Mouse (Mus musculus) thymus, postnatal 10 days (tissue): ENCODE measurements around the gene Anln.
A peak's percentile ranks its signal among the peaks of the same experiment; 100 is the strongest.

Source experiments
- DNase-seq, 2 experiments: peaks; one replicate each; pipeline ENCODE4 v3.0.0; 2021; ENCODE audit warnings: low spot score in 2 of 2

The Anln gene

DNA sequence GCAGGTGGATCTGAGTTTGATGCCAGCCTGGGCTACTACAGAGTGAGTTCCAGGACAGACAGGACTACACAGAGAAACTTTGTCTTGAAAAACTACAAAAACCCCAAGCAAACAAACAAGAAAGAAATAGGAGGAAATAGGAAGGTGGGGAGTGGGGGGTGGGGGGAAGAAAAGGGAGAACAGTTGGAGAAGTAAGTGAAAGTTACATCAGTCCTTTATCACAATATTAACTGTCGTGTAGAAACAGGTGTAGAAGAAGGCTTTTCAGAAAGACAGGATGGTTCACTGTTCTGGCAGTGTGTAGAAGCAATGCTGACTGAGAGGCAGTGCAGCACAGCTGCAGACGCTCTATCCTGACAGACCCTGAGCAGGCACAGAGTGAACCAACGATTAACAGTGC is 14.0 kb upstream of the Anln start:
- no peak for DNase-seq

DNA sequence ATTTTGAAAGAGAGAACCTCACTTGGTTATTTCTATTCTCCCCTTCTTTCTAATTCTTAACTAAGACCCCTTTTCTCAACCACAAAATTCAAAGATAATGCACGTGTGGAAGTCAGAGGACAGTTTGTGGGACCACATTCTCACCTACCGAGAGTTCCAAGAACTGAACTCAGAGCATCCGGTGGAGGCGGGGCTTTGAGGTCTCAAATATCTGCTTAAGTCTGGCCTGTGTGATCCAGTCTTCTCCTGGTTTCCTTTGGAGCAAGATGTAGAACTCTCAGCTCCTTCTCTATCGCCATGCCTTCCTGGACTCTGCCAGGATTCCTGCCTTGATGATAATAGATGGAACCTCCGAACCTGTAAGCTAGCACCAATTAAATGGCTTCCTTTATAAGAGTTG is 13.0 kb upstream of the Anln start:
- no peak for DNase-seq

DNA sequence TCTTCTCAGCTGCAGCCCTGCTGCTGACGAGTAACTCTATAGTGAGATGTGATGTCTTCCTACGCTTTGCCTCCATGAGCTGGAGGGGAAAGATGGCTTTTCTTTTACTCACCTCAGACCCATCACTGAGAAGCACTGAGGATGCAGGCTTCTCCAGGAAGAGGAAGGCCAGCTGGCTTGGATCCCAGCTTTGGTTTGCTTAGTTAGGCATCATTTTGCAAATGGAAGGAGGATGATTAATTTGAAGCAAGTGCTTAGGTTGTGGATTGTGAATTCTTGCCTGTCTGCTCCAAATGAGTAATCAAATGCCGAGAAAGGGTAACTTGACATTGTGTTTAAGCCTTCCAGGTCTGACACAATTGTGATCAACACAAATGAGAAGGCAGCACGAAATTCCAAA is 10.0 kb upstream of the Anln start:
- DNase-seq, result no peak

DNA sequence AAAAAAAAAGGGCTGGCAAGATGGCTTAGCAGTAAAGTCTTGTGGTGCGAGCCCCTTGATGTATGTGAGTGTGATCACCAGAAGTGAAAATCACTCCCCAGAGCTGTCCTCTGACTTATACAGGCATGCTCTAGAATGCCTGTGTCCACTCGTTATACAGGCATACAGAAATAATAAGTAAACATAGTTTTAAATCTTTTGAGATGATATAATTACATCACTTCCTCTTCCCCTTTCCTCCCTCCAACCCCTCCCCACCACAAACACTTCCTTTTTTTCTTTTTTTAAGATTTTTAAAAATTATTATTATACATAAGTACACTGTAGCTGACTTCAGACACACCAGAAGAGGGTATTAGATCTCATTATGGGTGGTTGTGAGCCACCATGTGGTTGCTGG is 5.7 kb upstream of the Anln start:
- DNase-seq, result no peak

DNA sequence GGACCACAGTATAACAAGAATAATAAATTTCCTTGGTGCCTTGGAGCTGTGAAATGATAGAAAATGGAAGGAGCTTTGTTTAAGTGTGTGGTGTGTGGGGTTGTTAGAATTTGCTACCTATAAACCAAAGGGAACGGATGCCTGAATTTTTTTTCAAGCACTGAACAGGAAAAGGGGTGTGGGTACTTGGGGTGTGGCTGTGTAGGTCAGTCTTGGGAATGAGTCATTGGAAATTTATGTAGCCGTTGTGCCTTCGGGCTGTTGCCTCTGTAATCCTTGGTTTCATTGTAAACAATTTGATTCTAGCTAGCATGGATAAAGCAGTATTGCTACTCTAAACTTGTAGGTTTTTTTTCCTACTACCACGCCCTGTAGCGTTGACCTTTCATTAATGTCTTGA is 1.4 kb upstream of the Anln start:
- no peak for DNase-seq

DNA sequence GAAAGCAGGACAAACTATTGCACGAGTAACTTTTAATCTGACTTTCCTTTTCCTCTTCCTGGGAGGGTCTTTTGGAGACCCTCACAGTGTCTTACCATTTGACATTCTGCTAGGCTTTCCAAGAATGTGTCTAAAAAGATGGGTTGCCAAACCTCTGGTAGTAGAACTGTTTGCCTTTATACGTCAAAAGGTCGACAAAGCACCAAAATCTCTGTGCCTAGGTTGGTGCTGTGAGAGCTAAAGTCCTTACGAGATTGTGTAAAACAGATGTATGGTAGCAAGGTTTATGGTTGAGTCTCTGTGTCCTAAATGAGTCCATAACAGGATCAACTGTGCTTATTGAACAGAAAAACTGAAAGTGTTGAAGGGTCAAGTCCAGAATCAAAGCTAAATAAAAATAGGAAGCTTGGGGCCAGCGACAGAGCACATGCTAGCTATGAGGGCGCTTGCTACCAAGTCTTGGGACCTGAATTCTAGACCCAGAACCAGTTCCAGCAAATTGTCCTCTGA is 803 bp upstream of the Anln start:
- no peak for DNase-seq

DNA sequence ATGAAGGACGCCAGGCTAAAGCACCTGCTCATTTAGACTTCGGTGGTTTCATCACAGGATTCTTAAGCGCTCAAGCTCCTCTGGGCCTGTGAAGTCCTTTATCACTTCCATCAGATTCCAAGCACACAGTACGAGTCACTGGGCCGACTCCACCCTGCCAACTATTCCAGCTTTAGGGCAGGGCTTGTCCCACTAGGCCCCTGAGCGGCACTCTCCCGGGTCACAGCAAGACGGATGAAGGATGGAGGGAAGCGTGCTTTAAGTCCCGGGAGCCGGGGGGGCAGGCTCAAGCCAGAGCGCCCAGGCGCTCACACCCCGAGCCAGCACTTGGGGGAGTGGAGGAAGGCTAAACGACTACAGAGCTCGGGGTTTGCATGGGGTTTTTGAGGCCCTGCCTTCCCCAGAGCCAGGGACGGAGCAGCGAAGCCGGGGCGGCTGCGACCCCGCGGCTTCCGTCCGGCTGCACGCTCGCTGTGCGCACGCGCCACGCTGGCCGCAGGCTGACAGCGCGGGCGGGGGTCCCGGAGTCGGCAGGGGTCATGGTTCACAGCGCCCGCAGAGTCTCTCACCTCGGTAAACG is 497 bp downstream of the Anln start:
- DNase-seq, result no peak

DNA sequence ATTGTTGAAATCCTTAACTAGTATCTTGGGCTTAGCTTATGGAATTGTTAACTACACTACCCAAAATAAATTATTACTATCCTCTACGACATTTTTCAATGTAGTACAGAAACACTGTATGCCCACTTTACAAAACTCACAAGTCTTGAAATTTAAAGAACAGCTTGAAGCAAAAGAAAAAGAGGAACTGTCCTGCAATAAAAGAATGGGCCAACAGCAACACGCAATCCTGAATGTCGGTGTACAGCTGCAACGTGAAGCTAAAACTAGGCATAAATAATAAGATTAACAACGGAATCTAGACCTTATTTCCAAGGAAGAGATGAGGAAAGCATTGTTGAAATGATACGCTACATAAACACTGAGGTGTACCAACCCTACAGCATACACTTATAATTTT is 1.1 kb downstream of the Anln start:
- no peak for DNase-seq

DNA sequence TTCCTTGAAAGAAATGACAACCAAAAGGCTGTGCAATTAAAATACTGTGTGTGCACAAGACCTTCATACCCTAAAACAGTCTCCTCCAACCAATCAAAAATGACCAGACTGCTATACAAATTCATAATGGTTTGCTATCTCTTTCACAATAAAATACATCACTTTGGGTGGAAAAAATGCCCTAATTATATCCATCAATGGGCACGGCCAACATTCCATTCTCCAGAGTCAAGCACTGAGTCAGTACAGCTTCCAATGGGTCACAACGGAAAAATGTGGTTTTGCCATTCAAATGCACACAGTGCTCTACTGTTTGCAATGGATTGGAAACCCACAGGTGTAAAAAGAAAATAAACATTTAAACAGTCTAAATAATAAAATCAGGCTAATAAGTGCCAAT is 3.1 kb downstream of the Anln start:
- no peak for DNase-seq

DNA sequence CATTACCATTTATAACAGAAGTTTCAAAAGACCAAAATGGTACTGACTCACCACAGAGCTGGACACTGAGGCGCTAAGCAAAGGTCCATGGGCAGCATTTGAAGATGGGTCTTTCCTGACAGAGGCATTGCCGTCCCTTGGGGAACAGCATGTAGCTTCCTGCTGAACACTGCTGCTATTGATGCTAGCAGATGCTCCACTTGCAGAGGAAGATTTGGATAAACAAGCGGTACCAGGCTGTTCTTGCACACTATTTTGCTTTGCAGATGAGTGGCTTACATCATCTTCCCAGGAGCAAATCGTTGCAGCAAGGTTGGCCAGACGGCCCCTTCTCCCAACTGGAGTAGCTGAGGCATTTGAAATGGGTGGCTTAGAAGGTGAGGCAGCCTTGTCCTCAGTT is 12.9 kb downstream of the Anln start:
- no peak for DNase-seq

DNA sequence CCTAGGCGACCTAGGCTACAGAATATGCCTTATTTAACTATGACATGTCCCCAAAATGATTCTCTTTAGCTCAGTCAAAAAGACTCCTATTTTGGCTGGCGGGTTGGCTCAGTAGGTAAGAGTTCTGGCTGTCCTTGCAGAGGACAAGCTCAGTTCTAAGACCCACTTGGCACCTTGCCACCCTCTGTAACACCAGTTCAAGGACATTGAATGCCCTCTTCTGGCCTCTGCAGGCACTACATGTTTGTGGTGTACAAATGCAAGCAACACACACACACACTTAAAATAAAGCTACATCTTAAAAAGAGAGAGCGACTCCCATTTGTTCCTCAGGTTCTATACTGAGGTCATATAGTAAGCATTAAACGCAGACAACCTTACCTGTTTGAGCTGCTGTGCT is 16.2 kb downstream of the Anln start:
- no peak for DNase-seq

DNA sequence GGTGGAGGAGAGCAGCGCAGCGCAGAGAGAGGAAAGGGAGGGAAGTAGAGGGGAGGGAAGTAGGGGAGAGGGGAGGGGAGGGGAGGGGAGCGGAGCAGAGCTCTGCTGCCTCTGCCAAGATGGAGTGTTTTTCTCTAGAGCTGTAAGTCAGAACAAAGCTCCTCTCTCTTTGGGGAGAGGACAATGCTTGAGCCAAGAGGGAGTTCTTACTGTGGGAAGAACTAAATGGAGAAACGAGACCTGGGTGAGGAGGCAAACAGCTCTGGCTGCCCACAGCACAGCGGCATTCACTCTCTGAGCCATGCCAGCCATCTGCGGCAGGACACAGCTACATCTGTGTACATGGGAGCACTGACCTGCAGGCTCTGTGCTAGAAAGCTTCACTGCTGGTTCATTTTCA is 21.0 kb downstream of the Anln start:
- DNase-seq, result no peak

DNA sequence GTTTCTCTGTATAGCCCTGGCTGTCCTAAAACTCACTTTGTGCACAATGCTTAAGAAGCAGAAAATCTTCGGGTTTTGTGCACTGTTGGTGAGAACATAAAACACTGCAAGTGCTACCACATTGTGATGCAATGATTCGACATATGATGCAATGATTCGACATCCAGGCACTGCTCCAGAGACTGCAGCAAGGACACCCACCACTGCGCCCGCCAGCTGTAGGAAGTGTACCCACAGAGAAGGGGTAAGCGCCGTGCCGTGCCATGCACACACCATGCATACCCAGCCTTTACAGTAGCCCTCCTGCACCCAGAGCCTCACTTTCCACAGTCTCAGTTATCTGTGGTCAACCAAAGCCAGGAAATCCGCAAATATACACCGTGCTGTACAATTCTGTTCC is 22.4 kb downstream of the Anln start:
- no peak for DNase-seq

DNA sequence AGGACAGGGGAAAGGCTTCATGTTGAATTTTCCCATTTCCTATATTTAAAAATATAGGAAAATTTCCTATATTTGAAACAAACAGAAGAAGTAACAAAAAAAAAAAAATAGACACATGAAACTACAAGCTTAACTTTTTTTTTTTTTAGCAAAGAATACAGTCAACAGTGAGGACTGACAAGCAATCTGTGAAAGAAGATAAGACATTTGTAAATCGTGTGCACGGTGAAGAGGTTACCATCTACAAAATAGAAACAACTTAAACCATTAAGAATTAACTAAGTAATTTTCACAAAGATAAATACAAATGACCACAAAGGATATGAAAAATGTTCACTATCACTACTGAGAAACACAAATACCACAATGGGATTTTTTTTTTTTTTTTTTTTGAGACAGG is 22.8 kb downstream of the Anln start:
- no peak for DNase-seq

DNA sequence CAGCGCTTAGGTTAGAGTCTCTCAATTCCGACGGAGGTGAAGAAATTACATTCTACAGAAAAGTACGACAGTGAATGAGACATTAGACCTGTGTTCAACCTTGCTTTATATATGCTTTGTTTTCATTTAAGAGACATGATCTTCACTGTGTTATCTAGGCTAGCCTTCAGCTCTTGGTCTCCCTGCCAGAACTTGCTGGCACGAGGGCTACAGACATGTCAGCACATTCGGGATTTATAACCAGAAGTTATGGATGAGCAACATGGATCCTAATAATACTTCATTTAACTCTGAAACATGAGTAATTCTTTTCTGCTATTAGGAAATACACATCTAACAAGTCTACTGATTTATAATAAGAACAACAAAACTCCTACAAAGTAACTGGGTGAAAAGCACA is 28.1 kb downstream of the Anln start:
- DNase-seq, result no peak

DNA sequence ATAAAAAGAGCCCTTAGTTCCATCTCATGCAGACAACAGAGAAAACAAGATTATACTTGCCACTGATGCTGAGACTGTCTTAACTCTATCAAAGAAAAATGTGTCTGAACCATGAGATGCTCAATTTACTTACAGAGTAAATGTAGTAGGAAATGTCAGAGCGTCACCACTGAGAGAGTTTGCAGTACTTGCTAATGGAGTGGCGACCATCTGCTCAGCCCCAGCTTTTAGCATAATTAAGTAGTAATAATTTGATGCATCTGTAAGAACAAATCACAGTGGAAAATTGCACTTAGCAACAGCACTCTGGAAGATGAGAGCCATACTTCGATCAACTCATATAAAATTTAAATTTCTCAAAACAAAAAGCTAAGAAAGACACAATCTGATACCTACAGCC is 33.1 kb downstream of the Anln start:
- DNase-seq, result no peak

DNA sequence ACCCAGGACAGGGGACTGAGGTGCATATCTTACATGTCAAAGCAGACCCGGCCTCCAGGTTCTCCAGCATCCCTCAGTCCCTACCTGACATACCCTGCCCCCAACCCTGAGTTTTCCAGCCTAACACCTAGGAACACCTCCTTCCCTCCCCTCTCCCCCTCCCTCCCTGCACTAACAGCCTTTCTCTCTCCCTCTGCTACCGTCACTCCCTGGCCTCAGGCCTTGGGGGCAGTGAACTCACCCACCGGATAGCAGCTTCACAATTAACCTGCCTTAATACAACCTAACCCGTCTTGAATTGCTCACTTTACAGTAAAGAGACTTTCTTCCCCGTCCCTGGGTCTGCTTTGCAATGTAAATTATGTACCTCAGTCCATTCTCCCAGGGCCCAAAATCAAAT is 35.1 kb downstream of the Anln start:
- DNase-seq, result no peak

DNA sequence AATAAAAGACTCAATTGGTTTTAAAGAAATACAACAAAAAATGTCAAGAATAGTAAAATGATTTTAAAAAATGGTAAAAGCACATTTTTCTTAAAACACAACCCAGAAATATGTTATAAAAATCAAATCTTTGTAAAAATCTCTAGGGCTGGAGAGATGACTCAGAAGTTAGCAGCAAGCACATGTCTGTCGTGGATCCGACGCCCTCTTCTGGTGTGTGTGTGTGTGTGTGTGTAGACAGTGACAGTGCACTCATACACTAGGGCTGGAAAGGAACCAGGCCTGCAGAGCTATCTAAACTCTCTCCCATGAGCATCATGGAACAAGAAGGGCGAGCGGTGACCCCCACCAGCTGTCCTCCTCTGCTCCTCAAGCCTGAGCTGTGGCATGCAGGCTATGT is 35.5 kb downstream of the Anln start:
- no peak for DNase-seq

DNA sequence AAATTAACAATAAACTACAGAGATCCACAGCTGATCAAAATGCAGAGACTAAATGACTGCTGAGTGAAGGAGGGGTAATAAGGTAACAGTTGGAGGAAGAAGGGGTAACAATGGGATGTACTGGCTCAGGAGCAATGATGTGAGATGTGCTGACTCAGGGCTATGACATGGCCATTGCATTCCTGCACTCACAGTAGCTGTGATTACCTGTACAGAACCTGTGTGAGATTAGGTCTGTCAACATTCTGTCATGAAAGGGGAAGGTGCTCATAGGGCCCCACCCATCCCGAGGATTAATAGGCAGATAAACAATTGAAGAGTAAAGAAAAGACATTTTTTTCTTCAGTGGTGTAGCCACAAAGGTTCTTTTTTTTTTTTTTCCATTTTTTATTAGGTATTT is 48.7 kb downstream of the Anln start:
- DNase-seq, result no peak

DNA sequence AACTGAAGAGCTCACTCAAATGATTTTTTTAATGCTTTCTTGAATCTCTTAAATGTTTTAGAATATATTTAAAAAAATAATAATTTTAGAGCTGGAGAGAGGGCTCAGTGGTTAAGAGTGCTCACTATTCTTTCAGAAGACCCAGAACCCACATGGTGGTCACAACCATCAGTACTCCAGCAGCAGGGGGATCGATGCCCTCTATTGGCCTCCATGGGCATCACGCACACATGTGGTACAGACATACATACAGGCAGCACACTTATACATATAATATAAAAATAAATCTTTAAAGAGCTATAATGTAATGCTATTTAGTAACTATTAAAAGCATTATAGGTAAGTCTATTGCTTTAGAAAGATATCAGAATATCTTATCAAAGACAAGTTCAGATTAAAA is 51.8 kb downstream of the Anln start:
- DNase-seq, result no peak

DNA sequence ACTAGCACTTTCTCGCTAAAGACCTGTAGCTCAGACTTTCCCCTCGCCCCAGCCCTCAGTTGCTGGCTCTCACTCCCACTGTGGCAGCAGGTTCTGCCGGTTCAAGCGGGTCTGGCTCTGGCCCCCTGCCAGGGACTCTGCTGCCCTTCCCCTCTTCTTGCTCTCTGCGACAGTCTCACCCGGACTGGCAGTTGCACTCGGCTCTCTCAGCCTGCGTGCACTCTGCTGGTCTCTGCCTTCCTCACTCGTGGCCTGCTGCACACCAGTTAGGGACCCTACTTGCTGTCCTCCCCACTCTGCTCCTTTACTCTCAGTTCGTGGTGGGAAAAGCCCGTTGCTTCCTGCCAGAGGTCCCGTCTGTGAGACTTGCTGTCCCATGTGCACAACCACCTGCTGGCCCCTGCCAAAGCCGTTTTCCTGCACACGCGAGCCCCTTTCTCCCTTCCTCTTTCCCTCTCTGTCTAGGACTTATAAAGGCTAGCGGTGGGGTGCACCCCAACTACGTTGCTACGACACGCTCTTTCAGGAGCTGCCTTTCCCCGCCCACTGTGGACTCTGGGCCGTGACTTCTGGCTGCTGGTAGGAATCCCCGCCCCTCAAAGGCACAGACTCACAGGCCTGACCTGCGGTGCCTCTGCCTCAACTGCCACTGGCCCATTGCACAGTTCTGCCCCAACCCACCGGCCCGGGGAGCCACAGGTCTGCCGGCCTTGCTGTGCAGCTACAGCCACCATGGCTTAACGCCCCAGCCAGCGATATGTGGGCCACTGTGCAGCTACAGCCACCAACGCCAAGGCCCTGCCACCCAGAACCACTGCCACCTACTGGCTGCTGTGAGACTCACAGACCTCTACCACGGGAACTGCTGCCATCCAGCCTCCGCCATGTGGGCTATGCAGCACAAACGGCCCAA is 61.3 kb downstream of the Anln start:
- DNase-seq, result peak; percentile 80 to 89

DNA sequence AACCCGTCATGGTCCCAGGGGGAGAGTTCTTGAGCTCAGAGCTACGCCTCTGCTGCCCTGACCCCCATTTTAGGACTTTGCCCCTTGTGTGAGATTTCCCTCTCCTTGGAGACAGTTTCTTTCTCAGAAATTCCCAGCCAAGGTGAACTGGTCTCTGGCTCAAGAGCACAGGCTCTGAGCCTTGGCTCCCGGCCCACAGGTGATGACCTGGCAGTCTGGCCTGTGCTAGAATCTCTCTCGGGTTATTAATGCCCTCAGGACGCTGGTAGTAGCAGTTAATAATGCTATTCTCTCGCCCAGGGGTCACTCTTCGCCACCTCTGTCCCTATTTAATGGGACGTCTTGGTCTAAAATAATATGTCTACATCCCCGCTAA is 61.9 kb downstream of the Anln start:
- no peak for DNase-seq

DNA sequence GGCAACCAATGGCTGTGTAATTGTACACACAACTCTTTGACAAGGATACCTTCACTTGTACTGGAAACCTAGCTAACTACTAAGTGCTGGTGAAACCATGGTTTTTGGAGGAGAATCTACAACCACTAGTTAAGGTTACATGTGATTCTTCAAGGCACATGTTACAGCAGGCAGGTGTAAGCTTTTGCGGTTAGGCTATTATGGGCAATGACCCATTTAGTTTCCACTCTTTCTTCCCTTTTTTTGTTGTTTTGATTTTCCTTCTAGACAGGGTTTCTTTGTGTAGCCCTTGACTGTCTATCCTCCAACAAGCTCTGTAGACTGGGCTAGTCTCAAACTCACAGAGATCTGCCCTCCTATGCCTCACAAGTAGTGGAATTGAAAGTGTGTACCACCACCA is 64.4 kb downstream of the Anln start:
- DNase-seq, result no peak
